Mouse (Mus musculus) kidney, adult 2 months (tissue): ENCODE measurements at regions not wholly inside any gene's neighbourhood (a gene's known extent, or its start where the extent isn't known, plus 50 kb on each side); places are given as distances from the start of the nearest gene placed in this dataset.

Experiments used
- DNase-seq: peaks from one replicate; pipeline ENCODE4 v3.0.0; 2021
- H3K27ac ChIP-seq: fragments of 200-500 bp; 2 replicates; pipeline ENCODE4 v1.5.1; 2012; ENCODE audit warnings: low read depth, low read length, control low read depth, inconsistent platforms; ENCODE audit not compliant: insufficient read depth
- H3K27me3 ChIP-seq: fragments of 200-500 bp; replicated peaks from 2 replicates; pipeline ENCODE4 v1.6.1; 2012; ENCODE audit warnings: mild to moderate bottlenecking, moderate library complexity, low read length, inconsistent platforms; ENCODE audit not compliant: control insufficient read depth, insufficient read depth
- H3K36me3 ChIP-seq: fragments of 200-500 bp; 2 replicates; pipeline ENCODE4 v1.6.1; 2012; ENCODE audit warnings: mild to moderate bottlenecking, moderate library complexity, low read length, inconsistent platforms; ENCODE audit not compliant: control insufficient read depth, insufficient read depth
- H3K4me1 ChIP-seq: fragments of 200-500 bp; 2 replicates; pipeline ENCODE4 v1.6.1; 2011; ENCODE audit warnings: low read length; ENCODE audit not compliant: control insufficient read depth, insufficient read depth
- H3K4me3 ChIP-seq: fragments of 200-500 bp; 2 replicates; pipeline ENCODE4 v1.5.1; 2011; ENCODE audit warnings: mild to moderate bottlenecking, low read depth, low read length, control low read depth; ENCODE audit not compliant: insufficient read depth
- CTCF ChIP-seq: fragments of 200-500 bp; conservative IDR thresholded peaks from 2 replicates; pipeline ENCODE4 v1.5.1; 2011; ENCODE audit warnings: low read depth, mild to moderate bottlenecking, control low read depth, low read length, moderate library complexity, mixed read lengths; ENCODE audit not compliant: insufficient read depth, insufficient read length
- POLR2A ChIP-seq: fragments of 200-500 bp; IDR thresholded peaks from one replicate; pipeline ENCODE4 v1.6.1; 2011; ENCODE audit warnings: low read depth, low read length, control low read depth
- whole genome bisulfite sequencing: fragments of 180-500 bp; shearing (Covaris S2); methylation state at CpG from one replicate; pipeline ENCODE4 v1.1.7; 2018; 5-methylcytosine and 5-hydroxymethylcytosine counted together

- H3K27me3 ChIP-seq, result no peaks in the 10 kb centered on the region
- H3K36me3 ChIP-seq, result no peaks in the 10 kb centered on the region
- H3K4me1 ChIP-seq, result no peaks in the 10 kb centered on the region
- WGBS, result 74% methylated on average over 3 of the region's 3 CpGs
- H3K4me3 ChIP-seq, result no peak overlapping the region
- no peak overlapping the region for H3K27ac ChIP-seq
- no peak for TF ChIP-seq CTCF
- no peak for TF ChIP-seq POLR2A
- no peak for DNase-seq
Measured at GRCm38 (mm10) chr11:32111841-32112240, 88.2 kb downstream of the Il9r start.

GRCm38 (mm10) chr11:32109911-32110310 is 90.2 kb downstream of the Il9r start:
- no peaks in the 10 kb centered on the region for H3K4me1 ChIP-seq
- no peak overlapping the region for H3K27ac ChIP-seq
- no peak overlapping the region for H3K4me3 ChIP-seq
- H3K36me3 ChIP-seq, result no peaks in the 10 kb centered on the region
- no peak for DNase-seq
- WGBS, result 83% methylated on average over 3 of the region's 3 CpGs
- TF ChIP-seq POLR2A (no peak), CTCF (no peak)
- H3K27me3 ChIP-seq, result no peaks in the 10 kb centered on the region
